Mouse (Mus musculus) limb, embryonic 10.5 days (tissue): Measurements from ENCODE around the gene Klk13. TPM values are rescaled to one million over a fixed set of nuclear protein-coding genes. Genes with fewer than 3 reads are reported as not detected.
"Not testable (repeated sequence)": the region's sequence is repeated elsewhere in the genome, so short reads cannot be mapped to it uniquely, and the experiment has no call there.

Experiments
- DNase-seq: peaks from one replicate; pipeline ENCODE4 v3.0.0-alpha.2; 2017; ENCODE audit warnings: low spot score
- H3K27ac ChIP-seq: fragments of 300-500 bp; sonication (generic); 2 replicates; pipeline ENCODE4 v1.5.1; 2016; ENCODE audit warnings: mild to moderate bottlenecking
- H3K27me3 ChIP-seq: fragments of 300-500 bp; sonication (generic); 2 replicates; pipeline ENCODE4 v1.6.1; 2016; ENCODE audit warnings: low read depth, mild to moderate bottlenecking; ENCODE audit not compliant: poor library complexity, severe bottlenecking
- H3K36me3 ChIP-seq: fragments of 300-500 bp; sonication (generic); 2 replicates; pipeline ENCODE4 v1.6.1; 2016; ENCODE audit warnings: mild to moderate bottlenecking, moderate library complexity
- H3K4me1 ChIP-seq: fragments of 300-500 bp; sonication (generic); 2 replicates; pipeline ENCODE4 v1.6.1; 2016
- H3K4me3 ChIP-seq: fragments of 300-500 bp; sonication (generic); 2 replicates; pipeline ENCODE4 v1.5.1; 2016; ENCODE audit warnings: mild to moderate bottlenecking, moderate library complexity
- H3K9me3 ChIP-seq: fragments of 300-500 bp; sonication (generic); replicated peaks from 2 replicates; pipeline ENCODE4 v1.6.1; 2016; ENCODE audit warnings: mild to moderate bottlenecking
- WGBS: fragments of 180-500 bp; shearing (Covaris S2); methylation state at CpG from one replicate; pipeline ENCODE4 v1.1.7; 2016; 5-methylcytosine and 5-hydroxymethylcytosine counted together
- polyA plus RNA-seq: library from polyadenylated mRNA; unstranded; fragments of >200 nt; fragmentation: Nextera tagmentation; extraction: Ambion mirVana; gene quantifications from 2 replicates; pipeline ENCODE4 v1.2.1, GENCODE M21; 2016

The Klk13 gene
- polyA plus RNA-seq = 0.73 and 0.94 TPM in 2 replicates

DNA sequence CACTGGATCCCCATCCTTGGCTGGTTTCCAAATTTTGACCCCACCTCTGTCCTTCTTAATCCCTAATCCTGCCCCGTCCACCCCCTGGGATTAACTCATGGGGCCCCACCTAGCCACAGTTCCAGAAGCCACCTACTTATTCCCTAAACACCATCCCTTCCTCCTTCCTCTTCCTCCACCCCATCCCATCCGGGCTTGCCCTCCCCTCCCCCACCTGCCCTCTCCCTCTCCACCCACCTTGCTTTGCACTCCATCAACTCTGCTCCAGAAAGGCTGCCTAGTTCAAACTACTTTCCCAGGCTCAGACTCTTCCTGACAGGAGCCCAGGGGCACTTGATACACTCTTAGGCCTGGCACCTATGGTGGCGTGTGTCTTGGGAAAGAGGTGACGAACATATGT lies at the start of gene Klk13:
Klk13 (plus strand) TSS at position 301 of the 400 bp plus-strand sequence.
- WGBS = 51% methylated on average over 4 of the region's 4 CpGs
- no peak for DNase-seq
- H3K4me1 ChIP-seq = peaks cover 18% of the 10 kb centered on the region
- no peak within 1 kb of the TSS for H3K27ac ChIP-seq
- no peaks in the 10 kb centered on the region for H3K36me3 ChIP-seq
- peaks cover 8% of the 10 kb centered on the region; the same call in 1 of the 2 replicates for H3K27me3 ChIP-seq
- H3K9me3 ChIP-seq = no peaks in the 10 kb centered on the region
- peak within 1 kb of the TSS; percentile 38 for H3K4me3 ChIP-seq

DNA sequence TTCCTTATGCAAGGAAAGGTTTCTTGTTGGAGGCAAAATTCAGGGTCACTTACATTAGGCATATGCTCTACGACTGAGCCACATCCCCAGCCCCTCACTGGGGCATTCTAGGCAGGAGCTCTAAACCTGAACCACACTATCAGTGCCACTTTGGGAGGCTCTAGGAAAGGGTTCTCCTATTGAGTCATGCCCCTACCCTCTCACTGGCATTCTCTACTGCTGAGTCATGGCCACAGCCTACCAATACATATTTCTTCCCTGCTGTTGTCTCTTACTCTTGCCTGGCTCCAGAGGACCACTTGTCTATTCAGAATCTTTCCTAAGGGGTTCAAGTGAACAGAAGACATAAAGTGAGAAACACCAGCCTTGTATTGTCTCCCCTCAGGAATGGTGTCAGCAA lies 49.6 kb upstream of the Klk13 start:
- WGBS = 91% methylated on average over 1 of the region's 1 CpGs
- Histone ChIP-seq H3K36me3 (no peaks in the 10 kb centered on the region), H3K27me3 (no peaks in the 10 kb centered on the region), H3K4me1 (no peaks in the 10 kb centered on the region), H3K4me3 (no peak overlapping the region), H3K9me3 (no peaks in the 10 kb centered on the region), H3K27ac (no peak overlapping the region)
- no peak for DNase-seq

DNA sequence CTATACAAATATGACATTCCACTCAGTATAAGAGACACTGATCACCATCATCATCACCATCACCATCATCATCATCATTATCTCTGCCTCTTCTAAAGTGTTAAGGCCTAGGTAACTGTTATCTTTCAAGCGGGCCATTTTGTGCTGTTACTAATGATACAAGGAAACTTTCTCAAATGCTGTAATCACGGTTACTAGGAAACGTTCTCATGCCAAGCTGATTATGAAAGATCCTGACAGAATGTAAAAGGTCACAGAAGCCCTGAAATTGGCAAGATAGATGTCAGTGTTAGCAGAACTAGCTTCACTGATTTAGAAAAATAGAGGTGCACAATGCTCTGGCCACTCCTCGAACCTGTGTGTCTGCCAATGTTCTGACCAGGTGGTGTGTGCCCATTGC lies 45.1 kb upstream of the Klk13 start:
- DNase-seq, H3K9me3 ChIP-seq, H3K36me3 ChIP-seq, H3K27me3 ChIP-seq, H3K27ac ChIP-seq, H3K4me3 ChIP-seq, H3K4me1 ChIP-seq: not testable (repeated sequence)
- 93% methylated on average over 4 of the region's 4 CpGs for WGBS

DNA sequence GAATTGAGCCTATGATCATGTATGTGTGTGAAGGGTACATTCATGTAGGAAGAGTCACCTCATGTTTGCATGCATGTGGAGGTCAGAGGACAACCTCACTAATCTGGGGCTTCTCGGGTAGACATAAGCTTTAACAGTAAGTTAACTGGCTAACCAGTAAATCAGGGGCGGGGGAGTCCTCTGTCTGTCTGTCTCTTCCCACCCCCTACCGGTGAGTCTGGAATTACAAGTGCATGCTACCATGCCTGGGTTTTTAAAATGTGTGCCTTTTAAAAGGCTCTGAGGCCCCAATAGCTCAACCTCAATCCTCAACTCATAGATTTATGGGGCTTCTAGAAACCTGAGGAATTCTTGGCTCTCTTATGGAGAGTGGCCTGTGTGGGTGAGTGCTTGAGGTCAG lies 43.8 kb upstream of the Klk13 start:
- Histone ChIP-seq H3K4me3 (no peak overlapping the region), H3K9me3 (no peaks in the 10 kb centered on the region), H3K4me1 (peaks cover 12% of the 10 kb centered on the region), H3K27me3 (no peaks in the 10 kb centered on the region), H3K36me3 (no peaks in the 10 kb centered on the region), H3K27ac (no peak overlapping the region)
- WGBS = 29% methylated on average over 3 of the region's 3 CpGs
- no peak for DNase-seq

DNA sequence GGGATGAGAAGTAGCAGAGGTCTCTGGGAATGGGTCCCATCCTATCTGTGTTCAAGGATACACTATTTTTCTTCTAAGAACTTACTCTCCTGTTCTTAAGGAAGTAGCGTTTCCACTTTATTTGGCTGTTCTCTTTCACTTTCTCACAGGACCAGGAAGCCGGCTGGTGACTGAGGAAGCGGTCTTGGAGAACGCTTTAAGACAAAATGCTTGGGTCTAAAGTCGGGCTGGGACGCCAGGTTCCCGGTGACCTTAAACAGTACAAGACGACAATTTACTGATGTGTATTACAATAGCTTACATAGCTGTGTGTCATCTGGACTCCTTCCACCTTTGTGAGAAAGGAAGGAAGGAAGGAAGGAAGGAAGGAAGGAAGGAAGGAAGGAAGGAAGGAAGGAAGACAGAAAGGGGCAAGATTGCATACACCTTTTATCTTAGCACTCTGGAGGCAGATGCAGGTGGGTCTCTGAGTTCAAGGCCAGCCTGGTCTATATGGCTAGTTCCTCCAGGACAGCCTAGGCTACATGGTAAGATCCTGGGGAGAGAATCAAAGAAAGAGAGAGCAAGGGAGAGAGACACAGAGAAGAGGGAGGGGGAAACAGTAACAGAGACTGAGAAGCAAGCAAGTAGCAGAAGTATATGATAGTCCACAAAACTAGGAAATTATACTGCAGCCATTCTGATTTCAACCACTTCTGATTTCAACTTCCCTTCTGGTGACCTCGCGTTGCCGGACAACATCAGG lies 41.1 kb upstream of the Klk13 start:
- Histone ChIP-seq H3K4me3 (peak overlapping the region; percentile 66), H3K4me1 (peaks cover 12% of the 10 kb centered on the region), H3K27me3 (no peaks in the 10 kb centered on the region), H3K36me3 (peaks cover 22% of the 10 kb centered on the region), H3K27ac (peak overlapping the region; percentile 85), H3K9me3 (no peaks in the 10 kb centered on the region)
- 66% methylated on average over 11 of the region's 11 CpGs for WGBS
- no peak for DNase-seq

DNA sequence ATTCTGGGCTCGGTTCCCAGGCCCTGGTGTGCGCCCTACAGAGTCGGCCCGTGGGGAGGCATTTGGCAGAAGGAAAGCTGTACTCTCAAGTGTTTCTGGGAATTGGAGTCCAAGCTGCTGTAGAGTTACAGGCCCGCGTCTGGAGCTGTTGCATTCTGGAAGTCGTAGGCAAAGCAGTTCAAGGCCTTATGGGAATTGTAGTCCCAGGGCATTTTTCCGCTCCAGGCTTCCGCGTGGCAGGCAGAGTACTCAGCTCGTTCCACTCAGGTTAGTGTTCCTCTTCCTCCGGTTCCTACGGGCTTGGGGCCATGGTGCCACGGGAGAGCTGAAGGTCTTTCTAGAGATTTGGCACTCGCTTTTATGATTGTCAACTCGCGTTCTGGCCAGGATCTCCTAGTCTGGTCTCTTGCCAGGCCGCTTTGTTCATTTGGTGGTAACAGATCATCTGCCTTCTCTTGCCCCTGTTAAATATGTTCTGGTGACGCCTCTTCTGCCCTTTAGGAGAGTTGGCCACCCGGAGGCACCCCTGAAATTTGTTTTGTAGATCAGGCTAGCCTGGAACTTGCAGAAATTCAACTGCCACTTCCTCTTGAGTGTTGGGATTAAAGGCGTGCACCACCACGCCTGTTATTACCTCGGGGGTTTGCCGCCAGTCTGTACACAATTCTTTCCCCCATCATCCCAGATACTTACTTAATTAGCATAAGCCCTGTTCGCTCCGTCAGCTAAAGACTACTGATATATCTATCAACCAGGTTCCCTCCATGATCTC lies 40.4 kb upstream of the Klk13 start, which contains the start of gene Ctu1:
Ctu1 (plus strand) TSS at position 208 of the 772 bp plus-strand sequence.
- Histone ChIP-seq H3K36me3 (peaks cover 30% of the 10 kb centered on the region), H3K27ac (peak within 1 kb of the TSS; percentile 85), H3K4me3 (peak within 1 kb of the TSS; percentile 66), H3K4me1 (peaks cover 12% of the 10 kb centered on the region), H3K27me3 (no peaks in the 10 kb centered on the region), H3K9me3 (no peaks in the 10 kb centered on the region)
- WGBS = under 1% methylated on average over 26 of the region's 26 CpGs
- peak; percentile 76 for DNase-seq

DNA sequence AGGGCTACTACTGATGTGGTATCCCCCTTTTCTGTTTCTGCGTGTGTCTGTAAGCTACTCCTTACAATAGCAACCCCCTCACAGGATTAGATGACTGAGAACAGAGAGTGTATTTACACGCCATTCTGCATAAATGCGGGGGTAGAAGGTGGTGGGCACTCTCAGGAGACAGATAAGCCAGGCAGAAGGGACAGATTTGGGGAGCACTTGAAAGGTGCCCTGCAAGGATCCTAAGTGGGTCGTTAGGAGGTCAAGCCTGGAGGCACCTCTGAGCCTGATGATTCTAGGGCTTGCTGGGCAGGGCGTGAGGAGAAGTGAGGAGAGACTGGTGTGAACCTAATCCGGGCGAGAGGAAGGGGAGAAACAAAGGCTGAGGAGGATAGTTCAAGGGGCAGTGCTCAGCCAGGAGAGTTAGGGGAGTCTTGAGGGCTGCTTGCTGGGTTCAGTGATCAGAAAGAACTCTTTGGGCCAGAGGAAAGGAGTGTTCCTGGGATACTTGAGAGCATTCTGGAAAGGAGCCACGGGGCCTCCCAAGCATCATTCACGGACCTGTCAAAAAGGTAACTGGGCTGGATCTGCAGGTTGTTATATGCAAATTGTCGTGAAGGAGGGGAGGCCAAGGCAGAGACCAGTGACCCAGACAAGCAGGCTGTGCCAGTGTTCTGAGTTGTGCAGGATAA lies 39.6 kb upstream of the Klk13 start:
- Histone ChIP-seq H3K27ac (peak overlapping the region; percentile 85), H3K4me1 (peaks cover 12% of the 10 kb centered on the region), H3K27me3 (no peaks in the 10 kb centered on the region), H3K36me3 (peaks cover 37% of the 10 kb centered on the region), H3K9me3 (no peaks in the 10 kb centered on the region; the same call in 1 of the 2 replicates), H3K4me3 (peak overlapping the region; percentile 66)
- WGBS = 18% methylated on average over 10 of the region's 10 CpGs
- peak; percentile 42 for DNase-seq

DNA sequence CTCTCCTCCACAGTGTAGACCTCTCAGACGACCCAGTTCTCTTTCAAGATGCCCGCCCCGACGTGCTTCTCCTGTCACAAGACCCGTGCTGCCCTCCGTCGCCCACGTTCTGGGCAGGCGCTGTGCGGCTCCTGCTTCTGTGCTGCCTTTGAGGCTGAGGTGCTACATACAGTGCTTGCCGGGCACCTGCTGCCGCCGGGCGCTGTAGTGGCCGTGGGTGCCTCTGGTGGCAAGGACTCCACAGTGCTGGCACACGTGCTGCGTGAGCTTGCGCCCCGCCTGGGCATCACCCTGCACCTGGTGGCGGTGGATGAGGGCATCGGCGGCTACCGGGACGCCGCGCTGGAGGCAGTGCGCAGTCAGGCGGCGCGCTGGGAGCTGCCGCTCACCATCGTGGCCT lies 37.3 kb upstream of the Klk13 start:
- Histone ChIP-seq H3K4me3 (no peak overlapping the region), H3K27ac (no peak overlapping the region), H3K27me3 (no peaks in the 10 kb centered on the region), H3K9me3 (no peaks in the 10 kb centered on the region; the same call in 1 of the 2 replicates), H3K36me3 (peaks cover 48% of the 10 kb centered on the region), H3K4me1 (peaks cover 12% of the 10 kb centered on the region)
- WGBS = 88% methylated on average over 32 of the region's 32 CpGs
- no peak for DNase-seq

DNA sequence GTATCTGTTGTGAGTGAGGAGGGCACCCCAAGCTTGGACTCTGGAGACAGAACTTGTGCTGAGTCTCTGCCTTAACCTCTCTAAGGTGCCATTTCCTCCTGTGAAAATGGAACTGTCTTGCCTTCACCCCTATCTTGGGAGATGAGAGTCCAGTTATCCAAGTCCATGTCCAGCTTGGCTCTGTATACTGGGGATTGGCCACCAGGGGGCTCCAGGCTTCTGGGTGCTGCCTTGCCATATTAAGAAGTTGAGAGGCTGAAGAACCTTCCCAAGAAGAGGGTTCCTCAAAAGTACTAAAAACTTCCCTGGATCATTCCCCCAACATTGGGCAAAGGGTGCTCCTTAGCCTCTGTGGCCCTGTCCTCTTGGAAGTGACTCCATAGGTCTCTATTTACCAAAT lies 33.9 kb upstream of the Klk13 start:
- H3K27ac ChIP-seq = no peak overlapping the region

DNA sequence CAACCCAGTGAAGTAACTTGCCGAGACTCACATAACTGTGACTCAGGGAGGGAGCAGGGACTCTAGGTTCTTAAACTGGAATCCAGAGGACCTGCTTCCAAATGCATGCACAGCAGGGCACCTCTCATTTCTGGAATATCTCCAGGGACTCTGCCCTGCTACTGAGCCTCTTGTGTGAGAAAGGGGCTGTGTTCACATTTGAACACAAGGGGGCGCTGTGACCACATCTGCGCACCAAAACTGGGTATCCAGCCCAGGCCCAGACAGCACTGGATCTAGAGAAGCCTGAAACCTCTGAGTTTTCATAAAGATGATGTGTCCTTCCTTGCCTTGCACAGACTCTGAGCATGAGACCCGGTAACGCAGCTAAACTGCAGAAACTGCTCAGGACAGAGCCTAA lies 31.4 kb upstream of the Klk13 start:
- DNase-seq = peak; percentile 76
- Histone ChIP-seq H3K4me3 (no peak overlapping the region), H3K9me3 (no peaks in the 10 kb centered on the region; the same call in 1 of the 2 replicates), H3K27ac (no peak overlapping the region), H3K36me3 (peaks cover 28% of the 10 kb centered on the region), H3K4me1 (no peaks in the 10 kb centered on the region), H3K27me3 (no peaks in the 10 kb centered on the region)
- WGBS = 20% methylated on average over 5 of the region's 5 CpGs

More for the DNA sequence above, 33.9 kb upstream of the Klk13 start:
- Histone ChIP-seq H3K27me3 (no peaks in the 10 kb centered on the region), H3K4me1 (no peaks in the 10 kb centered on the region), H3K9me3 (no peaks in the 10 kb centered on the region; the same call in 1 of the 2 replicates), H3K36me3 (peaks cover 48% of the 10 kb centered on the region), H3K4me3 (no peak overlapping the region)
- peak; percentile 44 for DNase-seq

DNA sequence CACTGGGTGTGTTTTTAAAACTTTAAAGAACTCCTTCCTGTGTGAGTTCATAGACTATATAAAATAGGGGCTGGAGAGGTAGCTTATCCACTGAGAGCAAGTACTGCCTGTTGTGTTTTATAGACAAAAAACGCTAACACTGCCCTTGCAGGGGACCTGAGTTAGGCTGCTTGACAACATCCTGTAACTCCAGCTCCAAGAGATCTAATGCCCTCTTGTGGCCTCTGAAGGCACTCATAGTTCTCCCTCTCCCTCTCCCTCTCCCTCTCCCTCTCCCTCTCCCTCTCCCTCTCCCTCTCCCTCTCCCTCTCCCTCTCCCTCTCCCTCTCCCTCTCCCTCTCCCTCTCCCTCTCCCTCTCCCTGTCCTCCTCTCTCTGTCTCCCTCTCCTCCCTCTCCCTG lies 29.9 kb upstream of the Klk13 start:
- not testable (repeated sequence) for H3K27me3 ChIP-seq, DNase-seq, H3K9me3 ChIP-seq, H3K4me1 ChIP-seq, H3K4me3 ChIP-seq, H3K27ac ChIP-seq
- 25% methylated on average over 1 of the region's 1 CpGs for WGBS
- H3K36me3 ChIP-seq = peaks cover 13% of the 10 kb centered on the region

DNA sequence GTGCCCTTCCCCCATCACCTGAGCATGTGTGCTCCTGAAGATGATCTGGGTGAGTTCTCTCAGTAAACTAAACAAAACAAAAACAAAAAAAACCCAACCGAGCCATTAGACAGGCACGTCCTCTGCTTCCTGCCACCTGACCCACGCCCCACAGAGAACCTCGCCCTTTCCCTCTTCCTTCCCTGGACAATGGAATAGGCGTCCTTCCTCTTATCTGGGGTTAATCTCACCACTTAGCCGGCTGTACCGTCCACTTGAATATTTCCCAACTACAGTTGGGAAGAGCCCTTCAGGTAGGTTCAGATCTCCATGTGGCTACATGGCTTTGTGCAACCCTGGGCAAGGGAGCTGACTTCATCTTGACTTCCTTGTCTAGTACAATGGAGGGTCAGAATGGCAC lies 27.3 kb upstream of the Klk13 start:
- H3K4me1 ChIP-seq = no peaks in the 10 kb centered on the region
- WGBS = 76% methylated on average over 7 of the region's 7 CpGs
- DNase-seq = no peak
- H3K9me3 ChIP-seq = no peaks in the 10 kb centered on the region
- no peak overlapping the region for H3K27ac ChIP-seq
- no peaks in the 10 kb centered on the region for H3K36me3 ChIP-seq
- no peak overlapping the region for H3K4me3 ChIP-seq
- H3K27me3 ChIP-seq = no peaks in the 10 kb centered on the region

DNA sequence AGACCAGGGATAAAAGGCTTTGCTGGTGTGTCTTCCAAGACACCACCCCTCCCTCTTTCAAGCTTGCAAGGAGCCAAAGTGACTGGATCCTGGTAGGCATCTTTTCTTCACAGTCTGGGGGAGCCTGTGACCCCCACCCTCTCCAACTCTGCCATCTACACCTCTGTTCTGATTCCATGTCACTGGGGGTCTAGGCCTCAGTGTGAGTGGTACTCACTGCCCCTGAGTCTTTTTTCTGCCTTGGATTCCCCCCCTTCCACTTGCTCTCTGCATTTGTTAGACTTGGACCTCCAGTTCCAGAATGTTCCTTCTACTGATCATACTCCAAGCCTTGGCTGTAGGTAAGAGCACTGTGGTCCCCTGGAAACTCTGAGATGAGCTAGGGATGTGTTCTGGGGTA lies 22.2 kb upstream of the Klk13 start, which contains the start of gene Klk14:
Klk14 (plus strand) TSS at position 301 of the 400 bp plus-strand sequence.
- H3K4me3 ChIP-seq = no peak within 1 kb of the TSS

More for the DNA sequence above, 22.2 kb upstream of the Klk13 start, which contains the start of gene Klk14:
- DNase-seq = no peak
- H3K9me3 ChIP-seq = no peaks in the 10 kb centered on the region
- no peak within 1 kb of the TSS for H3K27ac ChIP-seq
- H3K4me1 ChIP-seq = no peaks in the 10 kb centered on the region
- H3K27me3 ChIP-seq = no peaks in the 10 kb centered on the region
- H3K36me3 ChIP-seq = no peaks in the 10 kb centered on the region
